ENCODE assay signal across 12 mouse cellular contexts in the genomic region with DNA sequence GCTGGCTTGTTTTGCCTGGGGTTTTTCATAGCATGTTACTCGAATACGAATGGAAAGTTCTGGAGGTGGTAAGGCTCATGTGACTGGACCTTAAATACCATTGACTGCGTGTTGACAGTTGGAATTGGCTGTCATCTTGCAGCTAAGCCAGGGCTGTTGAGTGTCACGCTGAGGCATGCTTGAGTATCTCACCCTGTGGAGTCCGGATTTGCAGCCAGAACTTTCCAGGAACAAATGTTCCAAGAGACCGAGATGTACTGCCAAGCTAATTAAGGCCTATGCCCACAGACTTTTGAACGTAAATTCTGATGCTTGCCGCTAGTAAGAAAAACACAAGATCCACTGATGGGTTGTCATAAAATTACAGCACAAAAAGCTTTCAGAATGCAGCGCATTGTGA.
DNase-seq lines count a peak whose midpoint lies in the region; ATAC-seq lines count a peak whose summit lies in the region.
"Had no signal": no experiment of that assay in that cellular context is flagged by ENCODE, and none has a peak within 500 bp of the region (broad histone marks: within the 10 kb centered on the region; RNA-seq: fewer than 3 reads in every experiment).

No protein-coding gene starts in this region.

- no peak overlapping the region for H3K27ac ChIP-seq in forebrain, embryonic 15.5 days (replicated peaks)
- no peak overlapping the region for H3K27ac ChIP-seq in forebrain, embryonic 12.5 days
- no peak overlapping the region for H3K27ac ChIP-seq in hindbrain, embryonic 12.5 days
- H3K27ac ChIP-seq: liver, embryonic 13.5 days; midbrain, embryonic 12.5 days; stomach, postnatal 0 days had no signal

- 69% methylated on average over 9 of the region's 9 CpGs for WGBS in forebrain, embryonic 15.5 days
- WGBS in forebrain, embryonic 12.5 days, result 88% methylated on average over 9 of the region's 9 CpGs
- WGBS in hindbrain, embryonic 12.5 days, result 85% methylated on average over 9 of the region's 9 CpGs

- H3K4me1 ChIP-seq in forebrain, embryonic 15.5 days, result no peaks in the 10 kb centered on the region
- no peaks in the 10 kb centered on the region for H3K4me1 ChIP-seq in forebrain, embryonic 12.5 days
- H3K4me1 ChIP-seq in hindbrain, embryonic 12.5 days, result no peaks in the 10 kb centered on the region
- H3K4me1 ChIP-seq: liver, embryonic 13.5 days; midbrain, embryonic 12.5 days had no signal

- no peak overlapping the region for H3K4me2 ChIP-seq in forebrain, embryonic 15.5 days (replicated peaks)
- H3K4me2 ChIP-seq in forebrain, embryonic 12.5 days, result no peak overlapping the region
- H3K4me2 ChIP-seq in hindbrain, embryonic 12.5 days (replicated peaks), result no peak overlapping the region
- H3K4me2 ChIP-seq: liver, embryonic 13.5 days; midbrain, embryonic 12.5 days had no signal

- peak; percentile 46 to 54 for DNase-seq in frontal cortex, postnatal 36 days (ENCODE audit: low spot score in 2 of 2)
- peak; percentile 7 for DNase-seq in heart, postnatal 25 days (ENCODE audit: low spot score)
- peak; percentile 25 to 70 for DNase-seq in left cerebral cortex, postnatal 14 days (ENCODE audit: low spot score in 2 of 2)
- DNase-seq in ovary, adult 18-20 months (ENCODE audit: low spot score), result no peak
- DNase-seq in adrenal gland, adult 2 months, result no peak
- DNase-seq: kidney, adult 8-10 months; liver, embryonic 13.5 days had no signal

- no peak overlapping the region for H3K4me3 ChIP-seq in forebrain, embryonic 15.5 days
- no peak overlapping the region for H3K4me3 ChIP-seq in forebrain, embryonic 12.5 days (replicated peaks)
- no peak overlapping the region for H3K4me3 ChIP-seq in hindbrain, embryonic 12.5 days
- H3K4me3 ChIP-seq: liver, embryonic 13.5 days; midbrain, embryonic 12.5 days had no signal

- H3K36me3 ChIP-seq in forebrain, embryonic 15.5 days, result no peaks in the 10 kb centered on the region
- H3K36me3 ChIP-seq in forebrain, embryonic 12.5 days (replicated peaks), result no peaks in the 10 kb centered on the region
- H3K36me3 ChIP-seq in hindbrain, embryonic 12.5 days, result no peaks in the 10 kb centered on the region
- H3K36me3 ChIP-seq: liver, embryonic 13.5 days; midbrain, embryonic 12.5 days had no signal

- intact Hi-C loops in heart, postnatal 25 days (cut with DNase I), result loop anchor here (10.0 kb wide), 1 partner anchor 131 kb away; no protein-coding TSS in a partner anchor
- intact Hi-C loops in left cerebral cortex, postnatal 14 days (cut with DNase I), result no loop called here

- no peak overlapping the region for H3K9ac ChIP-seq in forebrain, embryonic 15.5 days (replicated peaks)
- H3K9ac ChIP-seq in forebrain, embryonic 12.5 days, result no peak overlapping the region
- H3K9ac ChIP-seq in hindbrain, embryonic 12.5 days, result no peak overlapping the region
- H3K9ac ChIP-seq: liver, embryonic 13.5 days; midbrain, embryonic 12.5 days had no signal

- H3K9me3 ChIP-seq in forebrain, embryonic 15.5 days, result no peaks in the 10 kb centered on the region
- H3K9me3 ChIP-seq in forebrain, embryonic 12.5 days, result no peaks in the 10 kb centered on the region
- no peaks in the 10 kb centered on the region for H3K9me3 ChIP-seq in hindbrain, embryonic 12.5 days (replicated peaks)
- H3K9me3 ChIP-seq: liver, embryonic 13.5 days; midbrain, embryonic 12.5 days had no signal

- ATAC-seq in forebrain, embryonic 15.5 days (replicated peaks), result 0 out of 2 replicates have a peak, but pooled peaks have one; percentile 41
- no peak for ATAC-seq in forebrain, embryonic 12.5 days (ENCODE audit: low FRiP score)
- no peak for ATAC-seq in hindbrain, embryonic 12.5 days (ENCODE audit: low FRiP score)

- no peaks in the 10 kb centered on the region for H3K27me3 ChIP-seq in forebrain, embryonic 15.5 days
- H3K27me3 ChIP-seq in forebrain, embryonic 12.5 days, result no peaks in the 10 kb centered on the region
- H3K27me3 ChIP-seq in hindbrain, embryonic 12.5 days, result no peaks in the 10 kb centered on the region
- H3K27me3 ChIP-seq: liver, embryonic 13.5 days; midbrain, embryonic 12.5 days had no signal

Comparison
In these comparisons a context has a peak if more than half of its experiments do, and no peak if none do; other contexts are left out.
1. DNase-seq: peak in frontal cortex, postnatal 36 days (2 of 2), heart, postnatal 25 days (single experiment) and left cerebral cortex, postnatal 14 days (2 of 2); none in ovary, adult 18-20 months (single experiment) and adrenal gland, adult 2 months (single experiment).